Mouse (Mus musculus): ENCODE results near the gene Abtb2.

DNA sequence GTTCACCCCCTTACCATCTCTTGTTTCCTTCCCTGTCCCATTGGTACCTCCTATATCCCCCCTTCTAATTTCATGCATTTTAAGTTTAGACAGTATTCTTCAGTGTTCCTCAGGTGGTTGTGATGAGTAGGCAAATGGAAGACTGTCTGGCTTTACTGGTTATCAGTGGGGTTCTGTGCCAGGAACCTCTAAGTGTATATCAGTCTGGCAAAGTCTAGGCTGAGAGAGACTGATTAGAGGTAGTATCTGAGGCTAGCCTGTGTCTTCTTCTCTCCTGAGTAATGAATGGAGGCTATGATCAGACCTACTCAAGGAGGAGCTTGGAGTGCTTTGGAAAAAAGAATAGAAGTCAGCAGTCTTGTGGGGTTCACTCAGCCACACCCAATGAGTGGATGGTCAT is 18.0 kb downstream of the Abtb2 start:
- TF ChIP-seq CTCF (IDR thresholded peaks at IDR 0.05; ENCODE audit: extremely low read depth, insufficient read depth, low read length) (no peak), POLR2A (IDR thresholded peaks at IDR 0.05; ENCODE audit: extremely low read depth, insufficient read depth, low read length) (no peak)

Measured in cortical plate, adult 2 months (tissue).